Mouse (Mus musculus) embryo, embryonic 10.5 days (tissue): Measurements from ENCODE around the gene Mrgbp.

Experiments
- DNase-seq: peaks from one replicate; pipeline ENCODE4 v3.0.0-alpha.2; 2015; ENCODE audit warnings: low spot score

Mrgbp gene

GRCm38 (mm10) chr2:180589123-180589831 is 8.2 kb downstream of the Mrgbp start, which contains the start of gene Ogfr:
Gene Ogfr (plus strand): TSS chr2:180589245.
- DNase-seq, result peak; percentile 92

- DNase-seq, result no peak
These were observed 16.4 kb downstream of the Mrgbp start, which contains the start of gene Col9a3 for GRCm38 (mm10) chr2:180597490-180597889. Gene Col9a3 (plus strand): TSS chr2:180597790.

GRCm38 (mm10) chr2:180598157-180598705 is 17.1 kb downstream of the Mrgbp start:
- DNase-seq, result peak; percentile 24

- DNase-seq, result peak; percentile 22
These were observed 19.5 kb downstream of the Mrgbp start for GRCm38 (mm10) chr2:180600569-180601021.

- no peak for DNase-seq
These were observed 23.7 kb downstream of the Mrgbp start for GRCm38 (mm10) chr2:180604781-180605180.

GRCm38 (mm10) chr2:180610283-180610682 is 29.2 kb downstream of the Mrgbp start:
- DNase-seq, result no peak

- DNase-seq, result no peak
These were observed 30.8 kb downstream of the Mrgbp start for GRCm38 (mm10) chr2:180611882-180612281.
